Mouse (Mus musculus) stomach, postnatal 0 days (tissue): ENCODE measurements around the gene Dlk1.

Experiments used
- CTCF ChIP-seq: IDR thresholded peaks from 2 replicates; pipeline ENCODE4 v1.5.1; 2016; ENCODE audit warnings: antibody characterized with exemption, low read depth, mild to moderate bottlenecking, moderate library complexity
- EP300 ChIP-seq: optimal IDR thresholded peaks from 2 replicates; pipeline ENCODE3; 2016; ENCODE audit warnings: antibody characterized with exemption

GRCm38 (mm10) chr12:109457836-109458235, 5.2 kb downstream of the Dlk1 start:
- TF ChIP-seq CTCF (no peak), EP300 (no peak)
